Mouse (Mus musculus): ENCODE results near the gene Efnb3. TPM values are rescaled to one million over a fixed set of nuclear protein-coding genes. Genes with fewer than 3 reads are reported as not detected.

Efnb3 gene
- polyA plus RNA-seq, 1 experiment = 77.1 TPM

DNA sequence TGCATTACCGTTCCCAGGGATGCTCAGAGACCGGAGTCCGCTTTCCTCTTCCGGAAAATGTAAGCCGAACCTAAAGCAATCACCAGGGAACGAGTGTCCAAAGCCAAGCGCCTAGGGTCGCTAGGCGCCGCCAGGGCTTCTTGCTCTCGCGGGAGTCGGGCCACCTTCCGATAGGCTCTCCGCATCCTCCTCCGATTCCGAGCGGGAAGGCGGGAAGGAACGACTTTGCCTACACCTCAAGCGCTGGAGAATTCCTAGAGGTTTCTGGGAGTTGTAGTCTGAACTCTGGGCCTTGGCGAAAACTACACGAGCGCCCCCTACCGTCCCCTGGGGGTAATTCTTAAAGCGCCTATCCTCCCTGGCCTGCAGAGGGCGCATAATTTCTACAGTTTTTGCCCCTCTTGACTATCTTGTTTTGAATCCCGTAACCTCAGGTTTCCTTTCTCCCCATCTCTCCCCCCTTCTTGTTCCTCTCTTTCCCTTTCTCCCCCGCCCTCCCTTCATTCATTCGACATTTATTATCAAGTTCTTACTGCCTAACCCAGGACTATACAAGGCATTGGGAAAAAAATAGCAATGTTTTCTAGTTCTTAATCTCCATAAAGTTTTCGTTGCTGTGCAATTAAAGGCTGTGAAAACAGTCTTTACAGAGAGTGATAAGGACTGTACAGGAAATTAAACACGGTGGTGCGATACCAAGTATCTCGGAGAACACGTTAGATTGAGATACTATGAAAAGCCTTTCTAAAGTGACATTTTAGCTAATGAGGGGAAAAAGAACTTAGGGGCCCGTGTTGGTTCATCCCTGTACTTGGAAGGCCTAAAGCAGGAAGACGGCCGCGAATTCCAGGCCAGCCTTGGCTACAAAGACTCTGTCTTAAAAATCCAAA, 19.4 kb upstream of the Efnb3 start:
- Histone ChIP-seq H3K4me1 (ENCODE audit: control insufficient read depth, insufficient read depth, low read length) (peaks cover 9% of the 10 kb centered on the region; the same call in 1 of the 2 replicates), H3K4me3 (ENCODE audit: insufficient read depth, low read length) (peak overlapping the region; percentile 62), H3K27ac (ENCODE audit: insufficient read depth, low read length) (peak overlapping the region; percentile 35; the same call in 1 of the 2 replicates)
- peak; percentile 93; the same call in 1 of the 2 replicates for TF ChIP-seq POLR2A (IDR thresholded peaks at IDR 0.05; ENCODE audit: extremely low read depth, insufficient read depth, low read length)
- peak; percentile 99 for TF ChIP-seq CTCF (IDR thresholded peaks at IDR 0.05; ENCODE audit: extremely low read depth, insufficient read depth, low read length)

DNA sequence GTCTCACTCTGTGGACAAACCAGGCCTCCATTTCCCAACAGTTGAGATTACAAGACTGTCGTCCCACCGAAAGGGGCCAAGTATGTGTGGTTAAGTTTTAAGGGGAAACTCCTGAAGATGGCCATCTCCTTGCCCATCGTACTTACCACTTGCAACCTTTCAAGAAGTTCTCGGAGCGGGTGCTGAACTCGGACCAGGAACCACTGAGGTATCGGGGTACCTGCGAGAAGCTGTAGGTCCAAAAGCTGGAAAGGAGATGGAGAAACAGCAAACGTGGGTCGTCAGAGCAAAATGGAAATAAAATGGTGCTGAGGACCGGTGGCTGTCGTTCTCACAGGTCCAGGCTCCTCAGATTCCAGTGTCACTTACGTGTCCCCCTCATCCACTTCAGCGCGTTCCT, 18.3 kb upstream of the Efnb3 start:
- H3K4me3 ChIP-seq (ENCODE audit: insufficient read depth, low read length) = peak overlapping the region; percentile 62
- peaks cover 9% of the 10 kb centered on the region; the same call in 1 of the 2 replicates for H3K4me1 ChIP-seq (ENCODE audit: control insufficient read depth, insufficient read depth, low read length)
- no peak overlapping the region for H3K27ac ChIP-seq (ENCODE audit: insufficient read depth, low read length)
- no peak for TF ChIP-seq POLR2A (IDR thresholded peaks at IDR 0.05; ENCODE audit: extremely low read depth, insufficient read depth, low read length)

DNA sequence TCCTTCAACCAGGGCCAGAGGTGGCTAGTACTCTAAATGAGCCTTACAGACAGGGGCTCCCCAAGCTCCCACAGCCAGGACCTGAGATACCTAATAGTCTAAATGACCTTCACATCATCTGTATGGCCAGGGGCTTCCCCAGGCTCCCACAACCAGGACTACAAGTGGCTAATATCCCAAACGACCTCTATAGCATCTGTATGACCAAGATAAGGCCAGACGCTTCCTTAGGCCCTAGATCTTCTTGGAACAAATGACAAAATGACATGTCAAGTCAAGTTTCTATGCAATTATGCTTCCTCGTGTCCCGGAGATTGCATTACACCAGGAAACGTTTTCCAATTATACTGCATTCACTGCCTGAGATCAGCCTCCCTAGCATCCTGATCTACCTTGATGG, 16.3 kb upstream of the Efnb3 start:
- Histone ChIP-seq H3K4me3 (ENCODE audit: insufficient read depth, low read length) (no peak overlapping the region), H3K4me1 (ENCODE audit: control insufficient read depth, insufficient read depth, low read length) (peaks cover 9% of the 10 kb centered on the region; the same call in 1 of the 2 replicates), H3K27ac (ENCODE audit: insufficient read depth, low read length) (no peak overlapping the region)
- TF ChIP-seq CTCF (IDR thresholded peaks at IDR 0.05; ENCODE audit: extremely low read depth, insufficient read depth, low read length) (no peak), POLR2A (IDR thresholded peaks at IDR 0.05; ENCODE audit: extremely low read depth, insufficient read depth, low read length) (no peak)

DNA sequence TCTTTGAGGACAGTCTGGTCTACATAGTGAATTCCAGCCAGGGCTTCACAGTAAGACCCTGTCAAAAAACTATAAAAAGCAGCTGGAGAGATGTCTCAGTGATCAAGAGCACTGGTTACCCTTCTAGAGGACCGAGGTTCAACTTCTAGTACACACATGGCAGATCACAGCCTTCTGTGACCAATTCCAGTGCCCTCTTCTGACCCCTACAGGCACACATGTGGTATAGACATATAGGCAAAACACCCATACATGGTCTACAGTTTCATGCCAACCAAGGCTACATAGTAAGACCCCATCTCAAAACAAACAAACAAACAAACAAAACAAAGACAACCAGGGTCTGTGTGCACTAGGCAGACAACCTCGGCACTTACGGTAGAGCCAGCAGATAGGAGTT, 15.2 kb upstream of the Efnb3 start:
- Histone ChIP-seq H3K27ac (ENCODE audit: insufficient read depth, low read length) (no peak overlapping the region), H3K4me1 (ENCODE audit: control insufficient read depth, insufficient read depth, low read length) (peaks cover 9% of the 10 kb centered on the region; the same call in 1 of the 2 replicates), H3K4me3 (ENCODE audit: insufficient read depth, low read length) (no peak overlapping the region)
- peak; percentile 37 for TF ChIP-seq CTCF (IDR thresholded peaks at IDR 0.05; ENCODE audit: extremely low read depth, insufficient read depth, low read length)
- TF ChIP-seq POLR2A (IDR thresholded peaks at IDR 0.05; ENCODE audit: extremely low read depth, insufficient read depth, low read length) = no peak

DNA sequence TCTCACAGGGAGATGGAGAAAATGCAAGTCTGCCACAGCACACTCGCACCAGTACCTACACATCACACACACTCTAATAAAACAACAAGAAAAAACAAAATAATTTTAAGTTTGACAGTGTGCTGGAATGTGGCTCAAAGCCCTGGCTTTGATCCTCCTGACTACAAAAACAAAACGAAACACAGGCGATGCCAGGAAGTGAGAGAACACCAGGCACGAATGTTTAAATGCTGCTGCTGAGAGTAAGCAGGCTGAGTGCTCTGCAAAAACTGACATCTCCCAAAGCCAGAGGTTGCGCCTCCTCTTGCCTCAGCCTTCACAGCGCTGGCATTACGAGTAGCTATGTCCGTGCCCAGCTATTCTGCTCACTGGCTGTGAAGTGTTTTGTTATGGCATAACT, 5.1 kb upstream of the Efnb3 start:
- H3K27ac ChIP-seq (ENCODE audit: insufficient read depth, low read length) = no peak overlapping the region
- no peaks in the 10 kb centered on the region for H3K4me1 ChIP-seq (ENCODE audit: control insufficient read depth, insufficient read depth, low read length)
- no peak overlapping the region for H3K4me3 ChIP-seq (ENCODE audit: insufficient read depth, low read length)
- no peak for TF ChIP-seq POLR2A (IDR thresholded peaks at IDR 0.05; ENCODE audit: extremely low read depth, insufficient read depth, low read length)
- TF ChIP-seq CTCF (IDR thresholded peaks at IDR 0.05; ENCODE audit: extremely low read depth, insufficient read depth, low read length) = no peak

DNA sequence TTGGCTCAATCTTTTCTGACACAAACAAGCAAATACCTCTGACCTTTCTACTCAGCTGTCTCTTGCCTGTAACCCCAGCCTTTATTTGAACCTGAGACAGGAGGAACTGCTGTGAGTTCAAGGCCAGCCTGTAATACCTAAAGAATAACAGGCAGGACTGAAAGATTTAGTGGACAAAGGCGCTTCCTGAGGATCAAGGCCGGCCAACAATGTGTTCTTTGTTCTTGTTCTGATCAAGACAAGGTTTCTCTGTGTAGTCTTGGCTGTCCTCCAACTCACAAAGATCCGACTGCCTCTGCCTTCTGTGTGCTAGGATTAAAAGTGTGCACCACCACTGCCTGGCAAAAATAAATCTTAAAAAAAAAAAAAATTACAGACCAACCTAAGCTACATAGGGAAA, 4.4 kb upstream of the Efnb3 start:
- Histone ChIP-seq H3K27ac (ENCODE audit: insufficient read depth, low read length) (no peak overlapping the region), H3K4me1 (ENCODE audit: control insufficient read depth, insufficient read depth, low read length) (no peaks in the 10 kb centered on the region), H3K4me3 (ENCODE audit: insufficient read depth, low read length) (no peak overlapping the region)
- TF ChIP-seq POLR2A (IDR thresholded peaks at IDR 0.05; ENCODE audit: extremely low read depth, insufficient read depth, low read length) (no peak), CTCF (IDR thresholded peaks at IDR 0.05; ENCODE audit: extremely low read depth, insufficient read depth, low read length) (no peak)

DNA sequence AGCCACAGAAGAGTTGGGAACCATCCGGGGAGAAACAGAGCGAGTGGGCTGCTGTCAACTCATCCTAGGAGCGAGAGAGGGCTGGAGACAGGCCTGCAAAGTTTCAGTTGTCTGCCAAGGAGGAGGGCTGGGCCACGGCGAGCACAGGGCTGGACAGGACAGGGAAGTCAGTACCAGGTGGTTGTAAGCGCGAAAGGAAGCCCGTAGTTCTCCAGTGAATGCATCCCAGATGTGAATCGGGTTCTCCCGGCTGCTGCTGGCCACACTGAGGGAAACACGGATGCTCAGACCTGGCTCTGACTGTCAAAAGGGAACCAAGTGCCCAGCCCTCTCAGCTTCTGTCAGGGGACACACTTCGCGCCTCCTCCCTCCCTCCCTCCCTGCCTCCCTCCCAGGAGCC, 3.4 kb upstream of the Efnb3 start:
- Histone ChIP-seq H3K27ac (ENCODE audit: insufficient read depth, low read length) (no peak overlapping the region), H3K4me3 (ENCODE audit: insufficient read depth, low read length) (no peak overlapping the region), H3K4me1 (ENCODE audit: control insufficient read depth, insufficient read depth, low read length) (no peaks in the 10 kb centered on the region)
- TF ChIP-seq CTCF (IDR thresholded peaks at IDR 0.05; ENCODE audit: extremely low read depth, insufficient read depth, low read length) = no peak
- no peak for TF ChIP-seq POLR2A (IDR thresholded peaks at IDR 0.05; ENCODE audit: extremely low read depth, insufficient read depth, low read length)

DNA sequence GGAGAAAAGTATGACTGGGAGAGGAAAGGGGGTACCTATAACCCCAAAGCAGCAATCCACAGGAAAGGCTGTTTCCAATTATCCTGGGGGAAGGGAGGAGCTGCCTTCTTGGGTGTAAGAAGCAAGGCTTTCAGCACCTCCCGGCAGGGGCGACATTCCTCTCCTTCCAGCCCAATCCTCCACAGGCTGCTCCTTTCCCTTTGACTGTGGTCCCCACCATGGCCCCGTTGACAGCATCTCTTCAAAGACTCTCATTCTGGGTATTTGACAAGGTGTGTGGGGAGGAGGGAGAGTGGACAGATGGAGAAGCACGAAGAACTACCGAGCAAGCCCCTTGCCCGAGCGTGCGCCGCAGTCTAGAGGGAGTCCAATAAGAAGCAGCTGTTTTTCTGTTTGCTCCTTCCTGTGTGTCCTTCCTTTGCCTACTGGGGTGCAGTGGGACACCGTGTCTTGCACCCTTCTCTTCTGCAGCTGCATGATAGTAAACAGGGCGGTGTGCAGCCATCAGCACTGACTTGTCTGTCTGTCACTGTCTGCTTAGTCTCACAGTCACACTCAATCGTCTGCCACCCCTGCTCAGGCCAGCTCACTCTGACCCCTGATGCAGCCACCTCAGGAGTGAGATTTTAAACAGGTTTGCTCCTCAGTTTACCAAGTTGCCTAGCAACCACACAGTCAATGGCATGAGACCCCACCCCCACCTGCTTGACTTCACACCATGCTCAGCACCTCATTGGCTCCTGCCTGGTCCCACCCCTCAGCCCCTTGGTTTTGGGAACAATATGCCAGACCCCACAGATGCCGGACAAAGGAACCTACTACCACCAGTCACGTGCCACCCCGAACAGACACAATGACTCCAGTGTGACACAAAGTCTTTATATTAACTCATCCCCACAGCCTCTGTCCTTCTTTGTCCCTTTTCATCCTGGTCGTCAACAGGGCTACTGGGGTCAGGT, 1.2 kb upstream of the Efnb3 start:
- TF ChIP-seq POLR2A (IDR thresholded peaks at IDR 0.05; ENCODE audit: extremely low read depth, insufficient read depth, low read length) (no peak), CTCF (IDR thresholded peaks at IDR 0.05; ENCODE audit: extremely low read depth, insufficient read depth, low read length) (no peak)
- H3K27ac ChIP-seq (ENCODE audit: insufficient read depth, low read length) = peak overlapping the region; percentile 69
- H3K4me1 ChIP-seq (ENCODE audit: control insufficient read depth, insufficient read depth, low read length) = no peaks in the 10 kb centered on the region
- peak overlapping the region; percentile 48; the same call in 1 of the 2 replicates for H3K4me3 ChIP-seq (ENCODE audit: insufficient read depth, low read length)

DNA sequence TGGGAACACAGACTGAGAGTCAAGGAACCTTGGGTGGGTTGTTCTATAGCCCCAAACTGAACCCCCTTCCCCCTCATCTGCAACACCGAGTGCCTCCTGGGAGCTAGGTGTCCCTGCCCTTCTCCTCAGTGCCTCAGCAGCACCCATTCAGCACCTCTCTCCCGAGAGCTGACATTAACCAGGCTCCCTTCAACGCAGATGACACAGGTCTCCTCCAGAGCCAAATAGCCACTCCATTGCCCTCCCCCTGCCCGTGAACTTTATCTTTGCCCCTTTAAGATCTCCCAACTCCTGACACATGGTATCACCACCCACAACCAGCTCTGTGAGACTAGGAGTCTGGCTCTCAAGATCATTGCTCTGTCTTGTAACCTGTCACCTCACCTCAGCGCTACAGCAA, 822 bp downstream of the Efnb3 start:
- no peaks in the 10 kb centered on the region for H3K4me1 ChIP-seq (ENCODE audit: control insufficient read depth, insufficient read depth, low read length)
- H3K4me3 ChIP-seq (ENCODE audit: insufficient read depth, low read length) = peak overlapping the region; percentile 48
- TF ChIP-seq CTCF (IDR thresholded peaks at IDR 0.05; ENCODE audit: extremely low read depth, insufficient read depth, low read length) (no peak), POLR2A (IDR thresholded peaks at IDR 0.05; ENCODE audit: extremely low read depth, insufficient read depth, low read length) (no peak)
- peak overlapping the region; percentile 90; the same call in 1 of the 2 replicates for H3K27ac ChIP-seq (ENCODE audit: insufficient read depth, low read length)

Measured in cortical plate, adult 2 months (tissue).